Mouse (Mus musculus) inflammation-experienced regulatory T-cells, adult 6 months (primary cell): ENCODE measurements around the gene 4933411K16Rik. TPM values are rescaled to one million over a fixed set of nuclear protein-coding genes. Genes with fewer than 3 reads are reported as not detected.

Experiments
- ATAC-seq: one replicate; pipeline ENCODE4 v1.8.0; 2017
- polyA plus RNA-seq, 3 experiments: library from polyadenylated mRNA; unstranded; fragments of 100-300 nt; shearing (Covaris generic); gene quantifications; one replicate each; pipeline ENCODE4 v1.2.1; 2017

Gene 4933411K16Rik
- polyA plus RNA-seq, result not detected

DNA sequence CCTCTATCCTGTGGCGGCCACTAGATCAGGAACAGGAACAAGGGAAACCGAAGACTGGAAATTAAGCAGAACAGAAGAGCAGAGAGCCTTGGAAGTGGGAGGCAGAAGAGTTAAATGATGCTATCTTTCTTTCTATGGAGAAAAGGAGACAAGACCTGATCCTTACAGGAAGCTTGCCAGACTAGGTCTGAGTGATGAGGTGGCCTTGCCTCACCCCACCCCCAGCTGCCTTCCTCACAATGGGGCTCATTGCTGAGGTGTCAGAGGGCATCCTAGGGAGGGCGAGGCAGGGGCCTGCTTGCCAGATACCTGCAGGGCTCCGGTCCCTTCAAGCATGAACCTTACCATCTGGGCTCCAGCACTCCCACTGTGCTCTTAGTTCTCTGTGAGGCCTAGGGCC lies at the start of gene 4933411K16Rik:
4933411K16Rik (plus strand) TSS at position 301 of the 400 bp plus-strand sequence.
- ATAC-seq, result no peak

- ATAC-seq, result no peak
Measured at GRCm38 (mm10) chr19:42004258-42004657, 47.8 kb upstream of the 4933411K16Rik start.

GRCm38 (mm10) chr19:42005616-42006015 lies 46.4 kb upstream of the 4933411K16Rik start:
- ATAC-seq, result no peak

GRCm38 (mm10) chr19:42006568-42006967 lies 45.5 kb upstream of the 4933411K16Rik start:
- no peak for ATAC-seq

DNA sequence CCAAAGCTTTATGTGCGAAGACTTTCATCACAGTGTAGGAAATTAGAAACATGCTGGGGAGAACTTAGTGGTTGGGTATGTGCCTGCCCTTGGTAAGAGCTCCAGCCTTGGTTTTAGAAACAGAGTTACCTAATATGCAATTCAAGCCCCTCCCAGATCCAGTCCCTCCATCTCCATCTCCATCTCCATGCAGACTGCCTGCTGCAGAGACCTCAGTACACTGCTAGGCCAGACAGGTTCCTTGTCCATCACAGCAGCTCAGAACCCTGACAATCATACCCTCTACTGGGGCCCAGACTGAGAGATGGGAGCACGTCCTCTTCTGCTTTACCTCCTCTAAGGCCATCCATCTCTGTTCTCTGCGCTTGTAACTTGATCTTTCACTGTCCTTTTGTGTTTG lies 43.5 kb upstream of the 4933411K16Rik start:
- ATAC-seq, result no peak

DNA sequence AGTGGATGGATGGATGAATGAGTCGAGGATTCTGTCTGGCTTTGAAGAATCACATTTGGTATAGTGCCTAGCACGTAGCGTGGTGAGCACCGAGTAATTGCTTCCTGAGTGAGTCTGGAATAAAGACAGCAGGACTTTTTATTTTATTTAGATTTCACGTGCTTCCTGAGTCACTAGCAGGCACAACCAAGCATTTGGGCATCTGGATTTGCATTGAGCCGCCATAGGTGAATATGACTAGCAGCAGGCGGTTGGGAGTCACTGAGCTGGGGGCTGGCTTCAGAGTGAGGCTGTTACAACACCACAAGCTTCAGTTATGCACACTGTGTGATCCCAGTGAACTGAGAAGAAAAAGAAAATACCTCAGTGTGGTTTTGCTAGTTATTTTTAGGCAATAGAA lies 43.0 kb upstream of the 4933411K16Rik start:
- ATAC-seq, result no peak

DNA sequence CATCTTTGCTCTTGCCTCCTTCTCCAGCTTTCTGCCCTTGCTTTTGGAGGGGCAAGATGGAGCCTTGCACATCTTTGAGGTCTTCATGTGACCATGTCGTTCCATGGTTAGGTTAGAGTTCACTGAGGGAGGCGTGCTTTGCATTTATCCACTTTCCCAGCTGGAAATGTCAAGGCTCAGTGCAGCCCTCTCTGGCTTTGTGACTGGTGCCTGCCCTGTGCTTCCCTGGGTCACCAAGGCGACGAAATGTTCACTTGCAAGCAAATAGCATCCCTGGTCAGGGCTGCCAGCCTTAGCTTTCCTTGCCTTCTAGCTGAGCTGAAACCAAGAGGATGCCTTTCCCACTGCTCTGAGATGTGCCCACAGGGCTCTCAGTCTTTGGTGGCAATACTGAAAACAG lies 41.6 kb upstream of the 4933411K16Rik start:
- ATAC-seq, result no peak

DNA sequence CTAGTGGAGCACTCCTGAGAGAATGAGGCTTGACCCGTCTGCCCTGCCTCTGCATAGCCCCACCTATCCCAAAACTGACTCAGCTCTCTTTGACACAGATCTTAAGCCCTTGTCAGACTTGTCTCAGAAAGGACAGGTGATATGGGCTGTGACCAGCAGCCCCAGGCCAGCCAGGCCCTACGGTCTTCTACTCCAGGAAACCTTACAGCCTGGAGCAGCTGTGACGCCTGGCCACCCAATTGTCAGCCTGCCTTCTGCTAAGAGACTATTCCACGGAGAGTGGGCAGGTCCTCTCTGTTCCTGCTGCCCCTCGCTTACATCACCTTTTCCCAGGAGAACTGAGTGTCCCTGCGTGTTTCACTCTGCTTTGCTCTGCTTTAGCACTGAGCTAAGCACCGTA lies 40.9 kb upstream of the 4933411K16Rik start:
- ATAC-seq, result no peak

DNA sequence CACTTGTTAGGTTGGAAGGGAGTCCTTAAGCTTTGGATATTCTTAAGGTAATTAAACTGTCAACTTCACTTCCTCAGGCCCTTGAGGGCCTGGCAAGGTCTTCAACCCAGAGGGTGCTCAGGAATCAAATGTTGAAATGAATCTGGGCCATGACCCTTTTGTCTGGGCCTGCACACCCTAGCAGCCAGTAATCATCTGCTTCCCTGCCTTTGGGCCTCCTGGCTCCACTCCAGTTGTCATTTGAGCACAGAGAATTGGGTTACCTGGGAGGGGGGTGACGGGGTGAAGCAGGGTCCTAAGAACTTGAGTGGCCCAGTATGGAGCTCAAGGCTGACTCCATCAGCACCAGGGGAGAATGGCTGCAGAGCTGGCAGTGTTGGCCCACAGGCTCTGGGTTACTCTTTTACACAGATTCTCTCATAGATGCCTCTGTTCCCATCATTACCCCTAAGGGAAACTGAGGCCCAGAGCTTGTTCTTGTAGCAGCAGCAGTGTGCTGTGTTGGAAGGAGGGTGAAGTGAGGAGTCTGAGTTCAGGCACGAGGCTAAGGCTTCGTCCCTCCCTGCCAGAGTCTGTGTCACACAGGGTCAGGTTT lies 37.7 kb upstream of the 4933411K16Rik start:
- ATAC-seq, result no peak

DNA sequence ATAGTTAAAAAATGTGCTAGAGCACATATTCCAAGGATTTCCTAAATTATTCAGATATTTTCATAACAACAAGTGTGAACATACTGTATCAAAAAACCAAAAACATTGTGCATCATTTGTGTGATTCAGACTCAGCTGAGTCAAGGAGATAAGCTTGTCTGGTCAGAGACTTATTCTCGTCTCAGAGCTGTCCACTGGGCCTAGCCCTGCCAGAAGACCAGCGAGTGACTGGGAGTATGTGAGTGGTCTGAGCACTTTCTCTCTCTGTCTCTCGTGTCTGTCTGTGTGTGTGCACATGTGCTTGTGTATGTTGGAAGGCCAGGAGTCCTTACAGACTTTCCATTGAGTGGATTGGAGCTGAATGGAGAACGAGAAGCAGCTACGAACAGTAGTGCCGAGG lies 37.0 kb upstream of the 4933411K16Rik start:
- no peak for ATAC-seq

DNA sequence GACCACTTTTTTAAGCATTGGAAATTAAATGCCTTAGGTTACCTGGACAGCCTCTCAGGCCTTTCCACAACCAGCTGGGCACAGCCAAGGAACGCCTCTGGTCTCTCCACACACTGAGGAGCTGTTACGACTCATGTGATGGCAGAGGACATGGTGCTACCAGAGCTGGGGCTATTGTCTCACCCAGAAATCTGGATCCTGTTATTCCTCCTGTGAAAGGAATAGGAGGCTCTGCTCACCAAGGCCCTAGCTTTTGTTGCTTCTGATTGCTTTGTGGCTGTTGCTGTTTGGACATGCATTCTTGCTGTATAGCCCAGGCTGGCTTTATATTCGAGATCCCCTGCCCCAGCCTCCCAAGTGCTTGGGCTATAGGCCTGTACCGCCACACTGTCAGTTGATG lies 35.8 kb upstream of the 4933411K16Rik start:
- no peak for ATAC-seq

DNA sequence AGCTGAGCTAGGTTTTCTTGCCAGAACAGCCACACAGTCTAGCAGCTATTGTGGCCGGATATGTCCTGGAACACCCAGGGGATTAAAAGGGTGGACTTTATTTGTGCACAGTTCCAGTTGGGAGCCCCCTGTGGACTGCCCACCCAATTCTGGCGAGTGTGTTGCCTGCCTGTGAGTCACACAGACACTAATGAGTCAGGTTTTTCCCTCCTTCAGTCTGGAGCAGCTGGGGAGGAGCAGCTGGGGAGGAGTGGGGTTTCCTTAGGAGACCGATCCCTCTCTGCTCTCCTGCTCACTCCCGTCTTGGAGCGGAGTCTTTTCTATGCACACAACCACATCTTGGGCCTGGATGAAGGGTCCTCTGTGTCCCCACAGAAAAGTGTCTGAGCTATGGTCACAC lies 35.2 kb upstream of the 4933411K16Rik start:
- ATAC-seq, result no peak

- ATAC-seq, result no peak
Measured at GRCm38 (mm10) chr19:42017399-42018247, 34.4 kb upstream of the 4933411K16Rik start.

- ATAC-seq, result peak; percentile 65
Measured at GRCm38 (mm10) chr19:42019011-42019522, 33.0 kb upstream of the 4933411K16Rik start.

GRCm38 (mm10) chr19:42021681-42022541 lies 30.1 kb upstream of the 4933411K16Rik start:
- no peak for ATAC-seq

DNA sequence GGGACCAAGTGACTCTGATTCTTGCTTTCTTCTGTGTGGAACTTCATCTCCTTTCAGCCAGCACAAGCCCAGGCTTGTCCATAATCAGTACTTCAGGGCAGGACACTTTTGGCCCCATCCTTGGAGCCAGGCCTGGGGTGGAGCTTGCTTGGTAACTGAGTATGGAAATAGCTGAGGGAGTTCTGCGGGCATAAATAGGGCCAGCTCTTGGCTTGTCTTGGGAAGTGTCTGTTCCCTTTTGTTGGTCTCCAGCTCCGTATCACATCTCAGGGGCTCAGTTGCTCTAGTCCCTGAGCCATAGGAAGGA lies 29.6 kb upstream of the 4933411K16Rik start:
- ATAC-seq, result no peak

GRCm38 (mm10) chr19:42026158-42026557 lies 25.9 kb upstream of the 4933411K16Rik start:
- ATAC-seq, result peak; percentile 50

DNA sequence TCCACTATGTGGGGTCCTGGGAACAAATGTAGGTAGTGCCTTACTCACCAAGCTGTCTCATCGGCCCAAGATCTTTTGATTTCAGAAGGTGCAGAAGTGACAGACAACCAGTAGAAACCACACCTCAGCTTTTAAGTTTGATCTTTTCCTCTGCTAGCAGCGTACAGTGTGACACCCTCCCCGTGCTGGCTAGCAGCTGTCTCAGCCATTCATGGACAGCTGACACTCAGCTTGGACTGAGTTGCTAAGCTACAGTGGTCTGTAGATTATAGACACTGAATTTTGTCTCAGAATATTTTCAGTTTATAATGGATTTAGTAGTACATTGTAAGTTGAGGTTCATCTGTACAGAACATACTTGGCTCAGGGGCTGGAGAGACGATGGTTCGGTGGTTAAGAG lies 20.9 kb upstream of the 4933411K16Rik start:
- no peak for ATAC-seq

DNA sequence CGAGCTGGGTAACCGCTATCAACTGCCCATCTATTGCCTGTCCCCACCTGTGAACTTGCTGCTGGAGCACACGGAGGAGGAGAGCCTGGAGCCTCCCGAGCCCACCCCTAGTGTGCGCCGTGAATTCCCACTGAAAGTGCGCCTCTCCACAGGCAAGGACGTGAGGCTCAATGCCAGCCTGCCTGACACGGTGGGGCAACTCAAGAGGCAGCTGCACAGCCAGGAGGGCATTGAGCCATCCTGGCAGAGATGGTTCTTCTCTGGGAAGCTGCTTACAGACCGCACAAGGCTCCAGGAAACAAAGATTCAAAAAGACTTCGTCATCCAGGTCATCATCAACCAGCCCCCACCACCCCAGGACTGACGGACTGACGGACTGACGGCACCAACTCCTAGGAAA lies 18.4 kb upstream of the 4933411K16Rik start:
- ATAC-seq, result no peak

- no peak for ATAC-seq
Measured at GRCm38 (mm10) chr19:42034146-42034775, 17.8 kb upstream of the 4933411K16Rik start.

DNA sequence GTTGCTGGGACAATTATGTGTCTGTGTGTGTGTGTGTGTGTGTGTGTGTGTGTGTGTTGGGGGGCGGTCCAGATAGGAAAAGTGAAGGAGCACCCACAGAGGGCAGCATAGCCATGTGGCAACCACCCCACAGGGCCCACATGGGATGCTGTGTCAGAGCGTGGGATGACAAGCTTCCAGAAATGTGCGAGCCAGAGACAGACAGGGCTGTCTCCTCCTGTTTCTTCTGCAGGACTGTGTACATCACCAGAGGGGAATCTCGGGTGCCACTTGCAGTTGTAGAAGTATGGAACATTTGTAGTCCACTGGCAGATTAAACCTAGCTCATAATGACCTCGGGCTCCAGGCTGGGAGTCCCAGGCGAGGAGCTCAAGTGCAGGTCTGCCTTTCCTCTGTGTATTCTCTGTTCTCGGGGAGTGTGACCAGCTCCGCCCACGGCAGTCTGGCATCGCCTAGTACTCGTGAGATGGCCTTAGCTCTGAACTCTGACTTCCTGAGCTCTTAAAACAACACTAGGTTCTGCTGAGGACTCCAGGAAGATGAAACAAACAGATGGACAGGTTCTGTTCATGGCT lies 17.1 kb upstream of the 4933411K16Rik start:
- no peak for ATAC-seq
